Mouse (Mus musculus) MEL (cell line): ENCODE data around the gene Trit1. TPM values are rescaled to one million over a fixed set of nuclear protein-coding genes. Genes with fewer than 3 reads are reported as not detected.

Experiments
- DNase-seq: peaks from one replicate; pipeline ENCODE4 v3.0.0; 2011; ENCODE audit warnings: low read depth, low spot score
- H3K27ac ChIP-seq: 2 replicates; pipeline ENCODE4 v1.5.1; 2012; ENCODE audit warnings: low read depth, mild to moderate bottlenecking, control low read depth, low read length, moderate library complexity; ENCODE audit not compliant: control insufficient read depth
- H3K27me3 ChIP-seq, 2 experiments: fragments of 150-350 bp in 1 of 2; sonication (generic) in 1 of 2; 2 replicates each; pipeline ENCODE4 v1.6.1; 2012; ENCODE audit warnings: low read length in 2 of 2, mild to moderate bottlenecking in 2 of 2, improper control_type of control experiment in 1 of 2, moderate library complexity in 1 of 2; ENCODE audit not compliant: insufficient read depth in 2 of 2, control insufficient read depth in 1 of 2
- H3K36me3 ChIP-seq, 2 experiments: 2 replicates each; pipeline ENCODE4 v1.6.1; 2012 to 2014; ENCODE audit warnings: low read length in 2 of 2, improper control_type of control experiment in 1 of 2, inconsistent platforms in 1 of 2, mild to moderate bottlenecking in 1 of 2; ENCODE audit not compliant: insufficient read depth in 2 of 2, control insufficient read depth in 1 of 2
- H3K4me1 ChIP-seq, 2 experiments: fragments of 150-350 bp in 1 of 2; sonication (generic) in 1 of 2; 2 replicates each; pipeline ENCODE4 v1.6.1; 2012; ENCODE audit warnings: low read length in 2 of 2, improper control_type of control experiment in 1 of 2, mild to moderate bottlenecking in 1 of 2; ENCODE audit not compliant: insufficient read depth in 2 of 2, control insufficient read depth in 1 of 2
- H3K4me3 ChIP-seq, 2 experiments: fragments of 150-350 bp in 1 of 2; sonication (generic) in 1 of 2; 2 replicates each; pipeline ENCODE4 v1.5.1; 2012; ENCODE audit warnings: low read depth in 2 of 2, low read length in 2 of 2, mild to moderate bottlenecking in 2 of 2, moderate library complexity in 2 of 2, control low read depth in 1 of 2, improper control_type of control experiment in 1 of 2; ENCODE audit not compliant: control insufficient read depth in 1 of 2, insufficient read depth in 1 of 2
- H3K79me2 ChIP-seq: 2 replicates; pipeline ENCODE4 v1.6.1; 2012; ENCODE audit warnings: mild to moderate bottlenecking, low read length, moderate library complexity; ENCODE audit not compliant: control insufficient read depth, poor library complexity, insufficient read depth
- H3K9ac ChIP-seq: 2 replicates; pipeline ENCODE4 v1.6.1; 2012; ENCODE audit warnings: low read depth, mild to moderate bottlenecking, control low read depth, low read length, moderate library complexity; ENCODE audit not compliant: control insufficient read depth, poor library complexity, severe bottlenecking
- H3K9me3 ChIP-seq: fragments of 150-350 bp; sonication (generic); replicated peaks from 2 replicates; pipeline ENCODE4 v1.6.1; 2012; ENCODE audit warnings: mild to moderate bottlenecking, low read length, improper control_type of control experiment, moderate library complexity; ENCODE audit not compliant: insufficient read depth
- CHD2 ChIP-seq: IDR thresholded peaks from 2 replicates; pipeline ENCODE4 v1.6.1; 2011; ENCODE audit warnings: low read length, improper control_type of control experiment
- CTCF ChIP-seq, 3 experiments: IDR thresholded peaks in 2 of 3; conservative IDR thresholded peaks in 1 of 3; 2 replicates each; pipeline ENCODE4 v1.5.1; 2011 to 2012; ENCODE audit warnings: low read length in 3 of 3, low read depth in 2 of 3, mild to moderate bottlenecking in 2 of 3, improper control_type of control experiment in 1 of 3, inconsistent platforms in 1 of 3, mixed read lengths in 1 of 3, moderate library complexity in 1 of 3; ENCODE audit not compliant: control insufficient read depth in 1 of 3, insufficient read depth in 1 of 3, poor library complexity in 1 of 3, severe bottlenecking in 1 of 3
- E2F4 ChIP-seq: IDR thresholded peaks from 2 replicates; pipeline ENCODE4 v1.6.1; 2011; ENCODE audit warnings: low read depth, low read length, improper control_type of control experiment, borderline replicate concordance
- EP300 ChIP-seq, 2 experiments: IDR thresholded peaks; 2 replicates each; pipeline ENCODE4 v1.6.1; 2011; ENCODE audit warnings: improper control_type of control experiment in 2 of 2, low read length in 2 of 2, low read depth in 1 of 2, mild to moderate bottlenecking in 1 of 2
- GABPA ChIP-seq: IDR thresholded peaks from 2 replicates; pipeline ENCODE4 v1.6.1; 2012; ENCODE audit warnings: low read depth, mild to moderate bottlenecking, inconsistent platforms, low read length, improper control_type of control experiment, moderate library complexity
- KAT2A ChIP-seq: conservative IDR thresholded peaks from 2 replicates; pipeline ENCODE4 v1.6.1; 2012; ENCODE audit warnings: low read depth, low read length, improper control_type of control experiment, inconsistent platforms
- MAFK ChIP-seq: IDR thresholded peaks from 2 replicates; pipeline ENCODE4 v1.6.1; 2011; ENCODE audit warnings: low read depth, mild to moderate bottlenecking, low read length, improper control_type of control experiment, borderline replicate concordance
- MAX ChIP-seq: IDR thresholded peaks from 2 replicates; pipeline ENCODE4 v1.6.1; 2011; ENCODE audit warnings: low read length, improper control_type of control experiment
- MEF2A ChIP-seq: IDR thresholded peaks from 2 replicates; pipeline ENCODE4 v1.6.1; 2014; ENCODE audit warnings: low read depth, mild to moderate bottlenecking, inconsistent platforms, low read length, improper control_type of control experiment; ENCODE audit not compliant: poor library complexity, insufficient replicate concordance, severe bottlenecking; ENCODE audit errors: extremely low read depth
- MXI1 ChIP-seq: IDR thresholded peaks from 2 replicates; pipeline ENCODE4 v1.6.1; 2011; ENCODE audit warnings: mild to moderate bottlenecking, low read depth, low read length, improper control_type of control experiment
- MYB ChIP-seq: IDR thresholded peaks from 2 replicates; pipeline ENCODE4 v1.6.1; 2011; ENCODE audit warnings: mild to moderate bottlenecking, low read depth, low read length, improper control_type of control experiment
- MYC ChIP-seq: IDR thresholded peaks from 2 replicates; pipeline ENCODE4 v1.6.1; 2011; ENCODE audit warnings: low read depth, mild to moderate bottlenecking, low read length, improper control_type of control experiment, moderate library complexity
- NELFE ChIP-seq: IDR thresholded peaks from 2 replicates; pipeline ENCODE4 v1.6.1; 2011; ENCODE audit warnings: low read depth, low read length, improper control_type of control experiment
- POLR2AphosphoS2 ChIP-seq: IDR thresholded peaks from 2 replicates; pipeline ENCODE4 v1.6.1; 2011; ENCODE audit warnings: low read length, improper control_type of control experiment
- POLR2AphosphoS5 ChIP-seq: IDR thresholded peaks from 2 replicates; pipeline ENCODE4 v1.6.1; 2012; ENCODE audit warnings: low read depth, borderline replicate concordance, mild to moderate bottlenecking, inconsistent platforms, low read length, moderate library complexity, mixed read lengths
- RAD21 ChIP-seq: IDR thresholded peaks from 2 replicates; pipeline ENCODE4 v1.6.1; 2011; ENCODE audit warnings: mild to moderate bottlenecking, low read depth, low read length, improper control_type of control experiment
- RCOR1 ChIP-seq: IDR thresholded peaks from 2 replicates; pipeline ENCODE4 v1.6.1; 2012; ENCODE audit warnings: low read depth, mild to moderate bottlenecking, inconsistent platforms, low read length, improper control_type of control experiment
- SIN3A ChIP-seq: IDR thresholded peaks from 2 replicates; pipeline ENCODE4 v1.6.1; 2012; ENCODE audit warnings: low read length, improper control_type of control experiment, inconsistent platforms
- SMC3 ChIP-seq: IDR thresholded peaks from 2 replicates; pipeline ENCODE4 v1.6.1; 2011; ENCODE audit warnings: low read depth, low read length, improper control_type of control experiment
- USF1 ChIP-seq: IDR thresholded peaks from 2 replicates; pipeline ENCODE4 v1.6.1; 2014; ENCODE audit warnings: low read depth, mild to moderate bottlenecking, inconsistent platforms, low read length, improper control_type of control experiment, moderate library complexity
- USF2 ChIP-seq, 2 experiments: IDR thresholded peaks; 2 replicates each; pipeline ENCODE4 v1.6.1; 2011 to 2012; ENCODE audit warnings: improper control_type of control experiment in 2 of 2, low read length in 2 of 2, borderline replicate concordance in 1 of 2, inconsistent platforms in 1 of 2, low read depth in 1 of 2, mild to moderate bottlenecking in 1 of 2; ENCODE audit not compliant: insufficient read depth in 1 of 2
- ZC3H11A ChIP-seq: IDR thresholded peaks from 2 replicates; pipeline ENCODE4 v1.6.1; 2012; ENCODE audit warnings: low read depth, mild to moderate bottlenecking, inconsistent platforms, low read length, improper control_type of control experiment
- polyA plus RNA-seq, 2 experiments: library from polyadenylated mRNA; stranded (reverse) in 1 of 2; unstranded in 1 of 2; fragments of >175 nt in 1 of 2; fragments of >200 nt in 1 of 2; gene quantifications; 2 replicates each; pipeline versions ENCODE4 v1.2.1 to v1.2.4; 2012; ENCODE audit warnings: low replicate concordance in 2 of 2, low read depth in 1 of 2; ENCODE audit not compliant: insufficient read length in 2 of 2, insufficient read depth in 1 of 2, missing spikeins in 1 of 2
- total RNA-seq: library from RNA; depleted of rRNA; stranded (reverse); fragments of 300-350 nt; gene quantifications from 2 replicates; pipeline ENCODE4 v1.2.3, GENCODE M21; 2012

Gene Trit1
- total and polyA plus RNA-seq, 3 experiments = 17.9 to 19.6 TPM; not detected in 1

GRCm38 (mm10) chr4:122995404-122996220 is 20.8 kb upstream of the Trit1 start, which contains the start of gene Mycl:
Gene Mycl (plus strand): TSS chr4:122995652.
- Histone ChIP-seq H3K4me1 (0 out of 4 replicates have a peak, but pooled peaks cover 0 to 4% of the 10 kb centered on the region in 2 experiments), H3K9me3 (no peaks in the 10 kb centered on the region), H3K9ac (no peak within 1 kb of the TSS), H3K27ac (no peak within 1 kb of the TSS), H3K36me3 (peaks cover 0 to 2% of the 10 kb centered on the region in 2 experiments; a peak in 2 of 4 replicates), H3K4me3 (no peak within 1 kb of the TSS), H3K27me3 (peaks cover 0 to under 1% of the 10 kb centered on the region in 2 experiments; a peak in 1 of 4 replicates), H3K79me2 (no peaks in the 10 kb centered on the region)
- TF ChIP-seq SIN3A (no peak), SMC3 (peak; percentile 52), MYC (no peak), RAD21 (peak; percentile 14), ZC3H11A (0 out of 2 replicates have a peak, but pooled peaks have one; percentile 10), CTCF (IDR thresholded peaks at IDR 0.05 in 2 of 3, conservative IDR thresholded peaks at IDR 0.05 in 1 of 3; ENCODE audit: control insufficient read depth in 1 of 3, insufficient read depth in 1 of 3, low read depth in 2 of 3, low read length in 3 of 3, poor library complexity in 1 of 3, severe bottlenecking in 1 of 3) (peak in 2 of 3 experiments; percentile 38 to 40; a peak in 4 of 6 replicates)
- no peak for DNase-seq

GRCm38 (mm10) chr4:122996221-122996617 is 20.2 kb upstream of the Trit1 start:
- Histone ChIP-seq H3K4me3 (no peak overlapping the region), H3K9me3 (no peaks in the 10 kb centered on the region), H3K4me1 (0 out of 4 replicates have a peak, but pooled peaks cover 0 to 4% of the 10 kb centered on the region in 2 experiments), H3K36me3 (peaks cover 0 to 2% of the 10 kb centered on the region in 2 experiments; a peak in 2 of 4 replicates)
- TF ChIP-seq POLR2AphosphoS5 = no peak
- no peak for TF ChIP-seq ZC3H11A
- TF ChIP-seq USF1 = no peak
- TF ChIP-seq NELFE = no peak
- TF ChIP-seq USF2 (IDR thresholded peaks at IDR 0.05; ENCODE audit: borderline replicate concordance in 1 of 2, insufficient read depth in 1 of 2, low read depth in 1 of 2, low read length in 2 of 2) = no peak
- TF ChIP-seq MAX = no peak
- TF ChIP-seq SIN3A = no peak
- TF ChIP-seq MYC = no peak
- TF ChIP-seq MXI1 = no peak
- no peak for TF ChIP-seq CHD2
- TF ChIP-seq MEF2A = no peak
- TF ChIP-seq E2F4 = no peak
- no peak for TF ChIP-seq RCOR1
- no peak for TF ChIP-seq KAT2A
- TF ChIP-seq EP300 (IDR thresholded peaks at IDR 0.05; ENCODE audit: low read depth in 1 of 2, low read length in 2 of 2) = no peak
- TF ChIP-seq MYB = no peak
- no peak for TF ChIP-seq POLR2AphosphoS2
- no peak for TF ChIP-seq MAFK
- TF ChIP-seq GABPA = no peak
- TF ChIP-seq, all 39 proteins: peak for 0
- Histone ChIP-seq H3K9ac (no peak overlapping the region), H3K27me3 (peaks cover 0 to 2% of the 10 kb centered on the region in 2 experiments; a peak in 1 of 4 replicates), H3K79me2 (no peaks in the 10 kb centered on the region), H3K27ac (no peak overlapping the region)
- DNase-seq = no peak
